Mouse (Mus musculus): ENCODE results near the gene Myh7.
A peak's percentile ranks its signal among the peaks of the same experiment; 100 is the strongest.

Gene Myh7

GRCm38 (mm10) chr14:54942479-54942878 is 51.9 kb downstream of the Myh7 start:
- DNase-seq (ENCODE audit: low read depth, low spot score) = no peak

GRCm38 (mm10) chr14:54941024-54941978 is 53.1 kb downstream of the Myh7 start:
- DNase-seq (ENCODE audit: low read depth, low spot score) = no peak

DNA sequence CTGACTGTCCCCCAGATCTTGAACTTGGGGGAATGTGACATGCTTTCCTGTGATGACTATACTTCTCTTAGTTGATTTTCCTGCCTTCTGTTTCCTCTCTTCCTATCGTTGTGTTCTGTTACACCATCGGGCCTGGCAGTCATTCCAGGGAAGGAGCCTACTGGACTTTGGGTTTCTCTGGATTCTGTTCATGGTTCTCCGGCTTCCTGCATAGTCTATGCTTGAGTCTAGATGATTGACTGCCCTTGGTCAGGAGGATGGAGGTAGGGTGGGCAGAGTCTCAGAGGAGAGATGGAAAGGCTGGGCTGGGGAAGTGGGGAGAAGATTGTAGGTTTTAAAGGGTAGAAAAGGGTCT is 54.3 kb downstream of the Myh7 start:
- no peak for DNase-seq (ENCODE audit: low read depth, low spot score)

GRCm38 (mm10) chr14:54939434-54940175 is 54.8 kb downstream of the Myh7 start:
- DNase-seq (ENCODE audit: low read depth, low spot score) = peak; percentile 74

DNA sequence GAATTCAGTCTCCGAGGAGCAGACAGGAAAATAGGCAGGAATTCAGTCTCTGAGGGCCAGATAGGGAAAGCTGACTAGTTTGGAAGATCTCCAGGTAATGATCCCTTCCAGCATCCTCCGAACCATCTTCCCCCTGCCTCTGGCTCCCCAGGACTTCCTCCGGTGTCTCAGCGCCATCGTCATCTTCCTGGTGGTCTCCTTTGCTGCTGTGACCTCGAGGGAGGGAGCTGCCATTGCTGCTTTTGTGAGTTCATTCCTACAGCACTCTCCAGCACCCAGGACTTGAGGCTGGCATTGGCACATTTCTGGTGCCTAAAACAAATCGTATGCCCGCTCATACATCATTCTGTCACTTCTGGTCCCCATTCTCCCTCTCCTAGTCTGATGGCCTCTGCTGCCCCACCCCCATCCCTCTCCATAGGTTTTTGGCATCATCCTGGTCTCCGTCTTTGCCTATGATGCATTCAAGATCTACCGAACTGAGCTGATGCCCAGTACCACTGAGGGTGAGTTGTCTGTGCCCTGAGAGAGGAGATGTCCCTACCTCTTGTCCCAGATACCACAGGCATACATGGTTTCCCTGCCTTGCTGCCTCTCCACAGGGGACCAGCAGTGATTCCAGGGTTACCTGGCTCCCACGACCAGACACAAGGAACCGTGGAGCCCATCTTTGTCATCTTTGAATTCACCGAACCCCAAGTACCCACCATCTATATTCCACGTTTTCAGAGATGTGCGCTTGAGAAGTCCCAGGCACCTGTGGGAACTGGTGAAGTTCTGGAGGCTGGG is 55.8 kb downstream of the Myh7 start:
- DNase-seq (ENCODE audit: low read depth, low spot score) = no peak

GRCm38 (mm10) chr14:54937361-54938182 is 56.9 kb downstream of the Myh7 start:
- DNase-seq (ENCODE audit: low read depth, low spot score) = no peak

- no peak for DNase-seq (ENCODE audit: low read depth, low spot score)
Measured at GRCm38 (mm10) chr14:54936831-54937160, 57.6 kb downstream of the Myh7 start.

DNA sequence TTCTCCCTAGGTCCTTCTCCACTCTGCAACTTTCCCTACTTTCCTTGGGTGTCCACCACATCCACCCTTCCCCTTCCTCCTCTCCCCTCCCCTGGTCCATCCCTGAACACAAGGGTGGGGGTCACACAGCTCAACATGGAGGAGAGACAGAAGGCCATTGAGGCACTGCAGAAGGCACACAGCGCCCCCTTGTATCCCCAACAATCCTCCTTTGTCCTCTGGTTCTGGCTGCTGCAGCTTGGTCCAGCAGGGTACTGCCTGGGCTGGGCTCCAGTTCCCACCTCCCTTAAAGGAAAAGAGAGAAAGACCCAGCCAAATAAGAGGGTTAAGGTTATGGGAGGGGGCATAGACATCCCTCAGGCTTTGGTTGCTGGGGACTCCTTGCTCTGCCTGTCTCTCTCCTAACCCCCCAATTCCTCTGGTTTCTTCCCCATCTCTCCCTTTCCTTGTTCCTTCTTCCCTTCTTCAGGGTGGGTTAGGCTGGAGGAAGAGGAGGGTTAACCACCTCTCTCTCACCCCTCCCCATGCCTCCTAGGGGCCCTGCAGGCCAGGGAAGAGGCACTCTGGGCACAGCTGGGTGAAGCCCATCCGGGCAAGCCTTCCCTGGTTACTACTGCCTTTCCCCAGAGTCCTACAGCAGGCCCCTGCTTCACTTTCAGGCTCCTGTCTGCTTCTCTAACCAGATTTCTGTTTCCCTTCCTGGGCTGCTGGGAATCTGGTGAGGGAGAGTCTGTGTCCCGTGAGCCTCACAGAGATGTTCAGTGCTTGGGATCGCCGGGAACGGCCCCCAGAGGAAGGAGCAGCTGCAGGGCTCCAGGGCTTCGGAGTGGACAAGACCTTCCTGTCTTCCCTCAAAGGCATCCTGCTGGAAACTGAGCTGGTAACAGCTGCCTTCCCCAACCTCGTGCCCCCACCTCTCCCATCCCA is 58.3 kb downstream of the Myh7 start, which contains the start of gene Cmtm5:
Cmtm5 (plus strand) TSS at position 358 of the 927 bp plus-strand sequence.
- no peak for DNase-seq (ENCODE audit: low read depth, low spot score)

GRCm38 (mm10) chr14:54932645-54933150 is 61.7 kb downstream of the Myh7 start, which contains the start of gene Il25:
TSS of gene Il25 (plus strand) at chr14:54932695.
- no peak for DNase-seq (ENCODE audit: low read depth, low spot score)

- DNase-seq (ENCODE audit: low read depth, low spot score) = no peak
Measured at GRCm38 (mm10) chr14:54930431-54930830, 64.0 kb downstream of the Myh7 start.

DNA sequence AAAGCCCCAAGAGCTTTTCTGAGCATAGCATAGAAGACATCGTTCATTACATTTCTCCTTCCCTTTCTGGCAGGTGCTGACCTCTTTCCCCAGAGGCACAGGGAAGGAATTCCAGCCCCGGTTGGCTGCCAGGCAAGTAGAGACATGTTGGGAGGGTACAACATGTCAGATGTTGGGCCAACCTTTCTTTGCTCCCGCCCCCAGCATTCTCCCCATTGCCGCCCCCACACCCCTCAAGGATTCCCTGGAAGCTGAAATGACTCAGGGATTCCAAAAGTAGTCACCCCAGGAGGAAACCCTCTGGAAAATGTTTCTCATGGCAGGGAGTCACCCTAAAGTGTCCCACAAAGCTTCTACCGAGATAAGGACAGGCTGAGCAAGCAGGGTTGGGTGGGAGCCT is 64.6 kb downstream of the Myh7 start:
- DNase-seq (ENCODE audit: low read depth, low spot score) = no peak

DNA sequence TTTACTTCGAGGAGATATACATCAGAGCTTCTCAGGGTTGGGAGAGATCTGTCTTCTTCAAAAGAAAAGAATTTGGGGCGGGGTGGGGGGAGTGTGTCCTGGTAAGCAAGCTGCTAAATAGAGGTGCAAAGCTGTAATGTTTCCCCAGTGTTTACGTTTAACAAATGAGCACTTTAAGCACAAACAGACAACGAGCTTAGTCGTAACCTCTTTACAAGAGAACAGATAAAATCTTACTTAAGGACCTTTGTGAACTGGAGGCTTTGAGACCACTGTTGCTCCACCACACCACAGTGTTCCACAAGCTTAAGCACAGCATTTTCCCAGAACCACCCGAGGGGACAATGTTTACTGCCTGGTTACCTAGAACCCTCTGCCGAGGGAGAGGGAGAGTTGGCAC is 67.1 kb downstream of the Myh7 start:
- no peak for DNase-seq (ENCODE audit: low read depth, low spot score)

DNA sequence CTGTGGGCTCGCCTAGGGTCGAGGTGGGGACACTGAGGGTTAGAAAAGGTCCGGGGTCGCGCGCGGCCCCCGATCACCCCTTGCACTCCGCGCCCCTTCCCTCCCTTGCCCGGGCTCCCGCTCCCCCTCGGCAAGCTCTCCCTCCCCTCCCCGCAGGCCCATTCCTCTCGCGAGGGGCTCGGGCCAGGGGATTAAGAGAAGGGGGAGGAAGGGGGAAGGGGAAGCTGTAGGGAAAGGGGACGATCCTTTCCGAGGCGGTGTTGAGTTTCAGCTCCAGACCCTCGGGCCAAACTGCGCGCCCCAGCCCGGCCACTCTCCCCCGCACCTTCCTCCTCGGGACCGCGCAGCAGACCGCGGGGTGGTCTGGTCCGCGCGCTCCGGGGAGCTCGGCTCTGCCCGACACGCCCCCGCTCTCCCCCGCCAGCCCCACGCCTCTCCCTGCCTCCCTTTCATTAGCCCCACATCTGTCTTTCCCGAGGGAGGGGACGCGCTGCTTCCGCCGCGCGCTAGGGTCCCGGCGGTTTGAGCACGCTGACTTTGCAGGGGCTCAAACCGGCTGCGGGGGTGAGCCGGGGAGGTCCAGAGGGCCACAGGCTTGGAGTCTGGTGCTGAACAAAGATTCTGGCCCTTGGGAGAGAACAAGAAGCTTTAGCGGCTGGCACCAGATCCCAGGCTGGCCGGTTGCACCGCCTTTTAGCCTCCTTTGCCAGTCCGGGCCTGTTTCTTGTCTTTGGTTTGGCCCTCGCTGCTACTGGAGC is 67.8 kb downstream of the Myh7 start:
- peak; percentile 92 for DNase-seq (ENCODE audit: low read depth, low spot score)

GRCm38 (mm10) chr14:54925349-54926342 is 68.8 kb downstream of the Myh7 start, which contains the start of gene Efs:
TSS of gene Efs (minus strand) at chr14:54926126.
- peak; percentile 70 for DNase-seq (ENCODE audit: low read depth, low spot score)

GRCm38 (mm10) chr14:54924641-54925348 is 69.6 kb downstream of the Myh7 start:
- peak; percentile 74 for DNase-seq (ENCODE audit: low read depth, low spot score)

Data from mesoderm, embryonic 11.5 days (tissue).